Mouse (Mus musculus): ENCODE measurements at regions not wholly inside any gene's neighbourhood (a gene's known extent, or its start where the extent isn't known, plus 50 kb on each side); places are given as distances from the start of the nearest gene placed in this dataset.
"Not testable (repeated sequence)": the region's sequence is repeated elsewhere in the genome, so short reads cannot be mapped to it uniquely, and the experiment has no call there.

- DNase-seq (ENCODE audit: low spot score) = not testable (repeated sequence)
Measured at GRCm38 (mm10) chrX:75734628-75735302, 140.2 kb downstream of the Pls3 start.

- not testable (repeated sequence) for DNase-seq (ENCODE audit: low spot score)
Measured at GRCm38 (mm10) chrX:75733651-75734050, 141.3 kb downstream of the Pls3 start.

GRCm38 (mm10) chrX:75729791-75730190, 145.2 kb downstream of the Pls3 start:
- not testable (repeated sequence) for DNase-seq (ENCODE audit: low spot score)

GRCm38 (mm10) chrX:75728507-75728906, 146.5 kb downstream of the Pls3 start:
- no peak for DNase-seq (ENCODE audit: low spot score)

GRCm38 (mm10) chrX:75723542-75723941, 145.5 kb upstream of the Rab39b start:
- DNase-seq (ENCODE audit: low spot score) = not testable (repeated sequence)

- no peak for DNase-seq (ENCODE audit: low spot score)
Measured at GRCm38 (mm10) chrX:75699949-75700348, 121.9 kb upstream of the Rab39b start.

GRCm38 (mm10) chrX:75675271-75675670, 97.2 kb upstream of the Rab39b start:
- DNase-seq (ENCODE audit: low spot score) = not testable (repeated sequence)

- peak; percentile 95 for DNase-seq (ENCODE audit: low spot score)
Measured at GRCm38 (mm10) chrX:75673920-75674665, 96.1 kb upstream of the Rab39b start.

- no peak for DNase-seq (ENCODE audit: low spot score)
Measured at GRCm38 (mm10) chrX:75673586-75673919, 95.5 kb upstream of the Rab39b start.

GRCm38 (mm10) chrX:75672976-75673375, 94.9 kb upstream of the Rab39b start:
- DNase-seq (ENCODE audit: low spot score) = no peak

- DNase-seq (ENCODE audit: low spot score) = no peak
Measured at GRCm38 (mm10) chrX:75667636-75668035, 89.6 kb upstream of the Rab39b start.

- no peak for DNase-seq (ENCODE audit: low spot score)
Measured at GRCm38 (mm10) chrX:75643402-75643801, 65.4 kb upstream of the Rab39b start.
